Mouse (Mus musculus) adrenal gland, postnatal 10 days (tissue): ENCODE data around the gene Nudt15. TPM values are rescaled to one million over a fixed set of nuclear protein-coding genes. Genes with fewer than 3 reads are reported as not detected.

Experiments used
- DNase-seq: peaks from one replicate; pipeline ENCODE4 v3.0.0; 2021; ENCODE audit warnings: mixed read lengths
- total RNA-seq, 2 experiments: library from RNA; stranded (reverse); gene quantifications; 2 replicates each; pipeline ENCODE4 v1.2.3; 2021

Nudt15 gene
- total RNA-seq, 2 experiments from 2014 or later: 8.2 to 10.0 TPM

GRCm38 (mm10) chr14:73470593-73470992, 77.4 kb downstream of the Nudt15 start:
- DNase-seq: no peak

- no peak for DNase-seq
These were observed 78.5 kb downstream of the Nudt15 start for GRCm38 (mm10) chr14:73469506-73469905.

Other genes with a start within 250 kb of the Nudt15 start
- 10 to 100 TPM; 20.6 to 26.1 TPM for gene Rb1, start 222.4 kb downstream of the Nudt15 start, total RNA-seq
- 100 to 1,000 TPM; 788 to 894 TPM for gene Itm2b, start 163.0 kb downstream of the Nudt15 start, total RNA-seq
- gene Med4, start 38.2 kb downstream of the Nudt15 start, total RNA-seq: 10 to 100 TPM; 25.1 to 32.8 TPM
- gene Sucla2, start 22.9 kb downstream of the Nudt15 start, total RNA-seq: 1,000 to 10,000 TPM; 1,072 to 1,158 TPM
- gene Gm21750, start 113.0 kb upstream of the Nudt15 start, total RNA-seq: not detected